Mouse (Mus musculus) heart, embryonic 13.5 days (tissue): ENCODE measurements around the gene H2-DMb1. TPM values are rescaled to one million over a fixed set of nuclear protein-coding genes. Genes with fewer than 3 reads are reported as not detected.

Experiments
- ATAC-seq: fragments of 200-750 bp; cut with Nextera tagmentation; 2 replicates; pipeline ENCODE4 v1.8.0; 2017; ENCODE audit warnings: moderate TSS enrichment; ENCODE audit not compliant: insufficient number of reproducible peaks, low FRiP score, low TSS enrichment; ENCODE audit errors: extremely low read depth
- H3K27ac ChIP-seq: fragments of 300-500 bp; sonication (generic); replicated peaks from 2 replicates; pipeline ENCODE4 v1.5.1; 2015; ENCODE audit warnings: moderate library complexity, mild to moderate bottlenecking, inconsistent platforms
- H3K27me3 ChIP-seq: fragments of 300-500 bp; sonication (generic); replicated peaks from 2 replicates; pipeline ENCODE4 v1.6.1; 2015; ENCODE audit warnings: mild to moderate bottlenecking, inconsistent platforms
- H3K36me3 ChIP-seq: fragments of 300-500 bp; sonication (generic); 2 replicates; pipeline ENCODE4 v1.6.1; 2015; ENCODE audit warnings: mild to moderate bottlenecking, inconsistent platforms
- H3K4me1 ChIP-seq: fragments of 300-500 bp; sonication (generic); 2 replicates; pipeline ENCODE4 v1.6.1; 2015; ENCODE audit warnings: inconsistent platforms
- H3K4me2 ChIP-seq: fragments of 300-500 bp; sonication (generic); 2 replicates; pipeline ENCODE4 v1.6.1; 2015; ENCODE audit warnings: inconsistent platforms, mild to moderate bottlenecking, moderate library complexity
- H3K4me3 ChIP-seq: fragments of 300-500 bp; sonication (generic); 2 replicates; pipeline ENCODE4 v1.5.1; 2015; ENCODE audit warnings: moderate library complexity, mild to moderate bottlenecking, inconsistent platforms
- H3K9ac ChIP-seq: fragments of 300-500 bp; sonication (generic); 2 replicates; pipeline ENCODE4 v1.6.1; 2015; ENCODE audit warnings: inconsistent platforms, mild to moderate bottlenecking, moderate library complexity
- H3K9me3 ChIP-seq: fragments of 300-500 bp; sonication (generic); 2 replicates; pipeline ENCODE4 v1.6.1; 2016; ENCODE audit warnings: inconsistent platforms
- WGBS: fragments of 180-500 bp; shearing (Covaris S2); methylation state at CpG from one replicate; pipeline ENCODE4 v1.1.7; 2015; ENCODE audit warnings: mixed read lengths; 5-methylcytosine and 5-hydroxymethylcytosine counted together
- polyA plus RNA-seq: library from polyadenylated mRNA; unstranded; fragments of >200 nt; fragmentation: Nextera tagmentation; extraction: Ambion mirVana; gene quantifications from 2 replicates; pipeline ENCODE4 v1.2.1, GENCODE M21; 2015

Gene H2-DMb1
- polyA plus RNA-seq, 1 experiment from 2014 or later: 0.27 TPM

- H3K9me3 ChIP-seq: no peaks in the 10 kb centered on the region
- ATAC-seq: no peak
- H3K27ac ChIP-seq: no peak overlapping the region
- no peaks in the 10 kb centered on the region for H3K36me3 ChIP-seq
- 0 out of 2 replicates have a peak overlapping the region, but pooled peaks have one; percentile 87 for H3K9ac ChIP-seq
- 12% methylated on average over 9 of the region's 9 CpGs for WGBS
- H3K4me3 ChIP-seq: peak overlapping the region; percentile 86
- H3K4me1 ChIP-seq: peaks cover 9% of the 10 kb centered on the region
- peak overlapping the region; percentile 99 for H3K4me2 ChIP-seq
- H3K27me3 ChIP-seq: peaks cover 83% of the 10 kb centered on the region
Measured at GRCm38 (mm10) chr17:34205746-34206176, 52.9 kb downstream of the H2-DMb1 start.

GRCm38 (mm10) chr17:34206731-34207130 lies 53.9 kb downstream of the H2-DMb1 start:
- H3K9me3 ChIP-seq: no peaks in the 10 kb centered on the region
- no peak overlapping the region for H3K4me3 ChIP-seq
- H3K27ac ChIP-seq: no peak overlapping the region
- no peak overlapping the region for H3K9ac ChIP-seq
- H3K4me2 ChIP-seq: no peak overlapping the region
- H3K4me1 ChIP-seq: peaks cover 9% of the 10 kb centered on the region
- H3K27me3 ChIP-seq: peaks cover 83% of the 10 kb centered on the region
- no peak for ATAC-seq
- H3K36me3 ChIP-seq: no peaks in the 10 kb centered on the region
- WGBS: 81% methylated on average over 5 of the region's 5 CpGs

- H3K4me3 ChIP-seq: no peak overlapping the region
- H3K27me3 ChIP-seq: peaks cover 89% of the 10 kb centered on the region
- H3K4me2 ChIP-seq: no peak overlapping the region
- H3K27ac ChIP-seq: no peak overlapping the region
- H3K9me3 ChIP-seq: no peaks in the 10 kb centered on the region
- H3K9ac ChIP-seq: no peak overlapping the region
- no peak for ATAC-seq
- WGBS: 56% methylated on average over 3 of the region's 3 CpGs
- H3K36me3 ChIP-seq: no peaks in the 10 kb centered on the region
- peaks cover 9% of the 10 kb centered on the region for H3K4me1 ChIP-seq
Measured at GRCm38 (mm10) chr17:34207456-34207855, 54.6 kb downstream of the H2-DMb1 start.

GRCm38 (mm10) chr17:34207866-34208265 lies 55.0 kb downstream of the H2-DMb1 start:
- WGBS: 95% methylated on average over 9 of the region's 9 CpGs
- Histone ChIP-seq H3K9ac (no peak overlapping the region), H3K4me1 (peaks cover 9% of the 10 kb centered on the region), H3K4me2 (no peak overlapping the region), H3K4me3 (no peak overlapping the region), H3K9me3 (no peaks in the 10 kb centered on the region), H3K27ac (no peak overlapping the region), H3K36me3 (no peaks in the 10 kb centered on the region), H3K27me3 (peaks cover 90% of the 10 kb centered on the region)
- ATAC-seq: no peak

- H3K4me1 ChIP-seq: peaks cover 9% of the 10 kb centered on the region
- no peak overlapping the region for H3K9ac ChIP-seq
- H3K4me2 ChIP-seq: no peak overlapping the region
- 19% methylated on average over 10 of the region's 10 CpGs for WGBS
- H3K36me3 ChIP-seq: no peaks in the 10 kb centered on the region
- H3K9me3 ChIP-seq: no peaks in the 10 kb centered on the region
- H3K4me3 ChIP-seq: no peak overlapping the region
- H3K27me3 ChIP-seq: peaks cover 90% of the 10 kb centered on the region
- ATAC-seq: no peak
- no peak overlapping the region for H3K27ac ChIP-seq
Measured at GRCm38 (mm10) chr17:34208421-34208820, 55.5 kb downstream of the H2-DMb1 start.

- no peaks in the 10 kb centered on the region for H3K9me3 ChIP-seq
- 33% methylated on average over 3 of the region's 3 CpGs for WGBS
- ATAC-seq: no peak
- H3K4me3 ChIP-seq: no peak overlapping the region
- H3K9ac ChIP-seq: no peak overlapping the region
- no peak overlapping the region for H3K27ac ChIP-seq
- no peak overlapping the region for H3K4me2 ChIP-seq
- no peaks in the 10 kb centered on the region for H3K36me3 ChIP-seq
- peaks cover 9% of the 10 kb centered on the region for H3K4me1 ChIP-seq
- H3K27me3 ChIP-seq: peaks cover 95% of the 10 kb centered on the region
Measured at GRCm38 (mm10) chr17:34209680-34210079, 56.8 kb downstream of the H2-DMb1 start.

Other genes starting within 250 kb of the H2-DMb1 start
- 0.19 TPM in 1 of 2 replicates, not detected in the other for gene Platr17, start 247.9 kb upstream of the H2-DMb1 start, polyA plus RNA-seq
- gene Daxx, start 243.7 kb upstream of the H2-DMb1 start, polyA plus RNA-seq: 31.7 and 35.3 TPM in 2 replicates
- 34.2 and 36.8 TPM in 2 replicates for gene Tapbp, start 237.2 kb upstream of the H2-DMb1 start, polyA plus RNA-seq
- 12.8 and 12.9 TPM in 2 replicates for gene Zbtb22, start 237.2 kb upstream of the H2-DMb1 start, polyA plus RNA-seq
- gene Rgl2, start 223.5 kb upstream of the H2-DMb1 start, polyA plus RNA-seq: 32.6 and 37.6 TPM in 2 replicates
- 113 and 125 TPM in 2 replicates for gene Pfdn6, start 212.7 kb upstream of the H2-DMb1 start, polyA plus RNA-seq
- gene Wdr46, start 212.4 kb upstream of the H2-DMb1 start, polyA plus RNA-seq: 20.5 and 20.6 TPM in 2 replicates
- 4.5 and 7.0 TPM in 2 replicates for gene B3galt4, start 201.6 kb upstream of the H2-DMb1 start, polyA plus RNA-seq
- gene Vps52, start 197.3 kb upstream of the H2-DMb1 start, polyA plus RNA-seq: 36.0 and 39.6 TPM in 2 replicates
- gene Rps18, start 197.1 kb upstream of the H2-DMb1 start, polyA plus RNA-seq: 923 and 1,093 TPM in 2 replicates
- gene H2-K1, start 152.7 kb upstream of the H2-DMb1 start, polyA plus RNA-seq: 23.4 and 32.0 TPM in 2 replicates
- gene Ring1, start 128.4 kb upstream of the H2-DMb1 start, polyA plus RNA-seq: 10.4 and 14.9 TPM in 2 replicates
- gene H2-Ke6, start 125.0 kb upstream of the H2-DMb1 start, polyA plus RNA-seq: 37.7 and 45.6 TPM in 2 replicates
- gene Slc39a7, start 121.4 kb upstream of the H2-DMb1 start, polyA plus RNA-seq: 128 and 130 TPM in 2 replicates
- 28.5 and 32.4 TPM in 2 replicates for gene Rxrb, start 121.3 kb upstream of the H2-DMb1 start, polyA plus RNA-seq
- gene Col11a2, start 113.6 kb upstream of the H2-DMb1 start, polyA plus RNA-seq: 0.34 and 0.64 TPM in 2 replicates
- 0.23 TPM in 2 replicates for gene H2-Oa, start 60.7 kb upstream of the H2-DMb1 start, polyA plus RNA-seq
- gene H2-DMa, start 33.5 kb upstream of the H2-DMb1 start, polyA plus RNA-seq: 6.0 TPM in 2 replicates
- gene Brd2, start 30.4 kb upstream of the H2-DMb1 start, polyA plus RNA-seq: 69.0 and 70.0 TPM in 2 replicates
- gene H2-DMb2, start 9.8 kb upstream of the H2-DMb1 start, polyA plus RNA-seq: 0.15 and 0.20 TPM in 2 replicates
- gene Tap1, start 34.5 kb downstream of the H2-DMb1 start, polyA plus RNA-seq: 1.4 and 1.6 TPM in 2 replicates
- gene Psmb9, start 34.7 kb downstream of the H2-DMb1 start, polyA plus RNA-seq: 1.7 and 2.1 TPM in 2 replicates
- gene Psmb8, start 44.6 kb downstream of the H2-DMb1 start, polyA plus RNA-seq: 3.2 and 4.3 TPM in 2 replicates
- 1.8 and 2.1 TPM in 2 replicates for gene Tap2, start 50.5 kb downstream of the H2-DMb1 start, polyA plus RNA-seq
- not detected in 2 replicates for gene H2-Ob, start 85.8 kb downstream of the H2-DMb1 start, polyA plus RNA-seq
- gene H2-Ab1, start 104.6 kb downstream of the H2-DMb1 start, polyA plus RNA-seq: 13.0 TPM in 2 replicates
- 0.80 and 1.4 TPM in 2 replicates for gene H2-Aa, start 134.8 kb downstream of the H2-DMb1 start, polyA plus RNA-seq
- 2.4 and 3.1 TPM in 2 replicates for gene H2-Eb1, start 152.8 kb downstream of the H2-DMb1 start, polyA plus RNA-seq
- not detected in 2 replicates for gene H2-Eb2, start 172.6 kb downstream of the H2-DMb1 start, polyA plus RNA-seq
- gene Btnl2, start 201.8 kb downstream of the H2-DMb1 start, polyA plus RNA-seq: not detected in 2 replicates
- not detected in 2 replicates for gene Btnl1, start 224.1 kb downstream of the H2-DMb1 start, polyA plus RNA-seq
- gene BC051142, start 245.7 kb downstream of the H2-DMb1 start, polyA plus RNA-seq: 0.19 TPM in 1 of 2 replicates, not detected in the other